Mouse (Mus musculus): Measurements from ENCODE around the gene Dmrt1. TPM values are rescaled to one million over a fixed set of nuclear protein-coding genes. Genes with fewer than 3 reads are reported as not detected.

Gene Dmrt1
- polyA plus RNA-seq, 1 experiment from 2014 or later = not detected

GRCm38 (mm10) chr19:25514986-25515530 is 9.6 kb downstream of the Dmrt1 start:
- DNase-seq (no peak), ATAC-seq (no peak)
- H3K9me3 ChIP-seq (ENCODE audit: low read length) = no peaks in the 10 kb centered on the region
- no peak overlapping the region for H3K9ac ChIP-seq (replicated peaks)
- WGBS (ENCODE audit: insufficient replicate concordance) = 41% methylated on average over 11 of the region's 12 CpGs
- no peaks in the 10 kb centered on the region for H3K27me3 ChIP-seq (ENCODE audit: insufficient read depth, low read length)
- no peak overlapping the region for H3K27ac ChIP-seq (ENCODE audit: low read depth)
- no peaks in the 10 kb centered on the region for H3K36me3 ChIP-seq (replicated peaks; ENCODE audit: insufficient read depth, low read length)
- no peak overlapping the region for H3K4me2 ChIP-seq (ENCODE audit: low read depth, low read length)
- no peaks in the 10 kb centered on the region for H3K4me1 ChIP-seq (ENCODE audit: insufficient read depth)
- TF ChIP-seq CTCF (IDR thresholded peaks at IDR 0.05; ENCODE audit: low read depth) (no peak), EP300 (IDR thresholded peaks at IDR 0.05; ENCODE audit: low read depth) (no peak)
- no peak overlapping the region for H3K4me3 ChIP-seq (ENCODE audit: low read depth, low read length)

- no peak overlapping the region for H3K27ac ChIP-seq (ENCODE audit: low read depth)
- WGBS (ENCODE audit: insufficient replicate concordance) = 80% methylated on average over 6 of the region's 6 CpGs
- no peaks in the 10 kb centered on the region for H3K27me3 ChIP-seq (ENCODE audit: insufficient read depth, low read length)
- no peaks in the 10 kb centered on the region for H3K9me3 ChIP-seq (ENCODE audit: low read length)
- ATAC-seq = no peak
- H3K4me2 ChIP-seq (ENCODE audit: low read depth, low read length) = no peak overlapping the region
- H3K9ac ChIP-seq (replicated peaks) = no peak overlapping the region
- TF ChIP-seq CTCF (IDR thresholded peaks at IDR 0.05; ENCODE audit: low read depth) (no peak), EP300 (IDR thresholded peaks at IDR 0.05; ENCODE audit: low read depth) (no peak)
- no peak overlapping the region for H3K4me3 ChIP-seq (ENCODE audit: low read depth, low read length)
- H3K4me1 ChIP-seq (ENCODE audit: insufficient read depth) = no peaks in the 10 kb centered on the region
- H3K36me3 ChIP-seq (replicated peaks; ENCODE audit: insufficient read depth, low read length) = no peaks in the 10 kb centered on the region
- DNase-seq = no peak
Observed at GRCm38 (mm10) chr19:25524156-25524555, 18.7 kb downstream of the Dmrt1 start.

- H3K9me3 ChIP-seq (ENCODE audit: low read length) = no peaks in the 10 kb centered on the region
- H3K4me1 ChIP-seq (ENCODE audit: insufficient read depth) = no peaks in the 10 kb centered on the region
- no peaks in the 10 kb centered on the region for H3K36me3 ChIP-seq (replicated peaks; ENCODE audit: insufficient read depth, low read length)
- H3K4me2 ChIP-seq (ENCODE audit: low read depth, low read length) = no peak overlapping the region
- TF ChIP-seq CTCF (IDR thresholded peaks at IDR 0.05; ENCODE audit: low read depth) (no peak), EP300 (IDR thresholded peaks at IDR 0.05; ENCODE audit: low read depth) (no peak)
- no peak overlapping the region for H3K27ac ChIP-seq (ENCODE audit: low read depth)
- no peaks in the 10 kb centered on the region for H3K27me3 ChIP-seq (ENCODE audit: insufficient read depth, low read length)
- 94% methylated on average over 20 of the region's 20 CpGs for WGBS (ENCODE audit: insufficient replicate concordance)
- DNase-seq = no peak
- no peak overlapping the region for H3K4me3 ChIP-seq (ENCODE audit: low read depth, low read length)
- ATAC-seq = no peak
- H3K9ac ChIP-seq (replicated peaks) = no peak overlapping the region
Observed at GRCm38 (mm10) chr19:25525726-25526125, 20.3 kb downstream of the Dmrt1 start.

GRCm38 (mm10) chr19:25529673-25530072 is 24.3 kb downstream of the Dmrt1 start:
- WGBS (ENCODE audit: insufficient replicate concordance) = 74% methylated on average over 12 of the region's 12 CpGs
- no peak for TF ChIP-seq EP300 (IDR thresholded peaks at IDR 0.05; ENCODE audit: low read depth)
- TF ChIP-seq CTCF (IDR thresholded peaks at IDR 0.05; ENCODE audit: low read depth) = no peak
- H3K4me3 ChIP-seq (ENCODE audit: low read depth, low read length) = no peak overlapping the region
- no peak overlapping the region for H3K9ac ChIP-seq (replicated peaks)
- DNase-seq (no peak), ATAC-seq (no peak)
- no peak overlapping the region for H3K27ac ChIP-seq (ENCODE audit: low read depth)
- no peak overlapping the region for H3K4me2 ChIP-seq (ENCODE audit: low read depth, low read length)
- no peaks in the 10 kb centered on the region for H3K4me1 ChIP-seq (ENCODE audit: insufficient read depth)
- no peaks in the 10 kb centered on the region for H3K9me3 ChIP-seq (ENCODE audit: low read length)
- no peaks in the 10 kb centered on the region for H3K36me3 ChIP-seq (replicated peaks; ENCODE audit: insufficient read depth, low read length)
- H3K27me3 ChIP-seq (ENCODE audit: insufficient read depth, low read length) = no peaks in the 10 kb centered on the region

- Histone ChIP-seq H3K4me3 (ENCODE audit: low read depth, low read length) (no peak overlapping the region), H3K4me1 (ENCODE audit: insufficient read depth) (no peaks in the 10 kb centered on the region), H3K36me3 (replicated peaks; ENCODE audit: insufficient read depth, low read length) (no peaks in the 10 kb centered on the region), H3K9ac (replicated peaks) (no peak overlapping the region), H3K27me3 (ENCODE audit: insufficient read depth, low read length) (0 out of 2 replicates have a peak, but pooled peaks cover 3% of the 10 kb centered on the region), H3K9me3 (ENCODE audit: low read length) (peaks cover 2% of the 10 kb centered on the region; the same call in 1 of the 2 replicates), H3K4me2 (ENCODE audit: low read depth, low read length) (no peak overlapping the region), H3K27ac (ENCODE audit: low read depth) (no peak overlapping the region)
- no peak for ATAC-seq
- peak; percentile 45 for DNase-seq
- TF ChIP-seq CTCF (IDR thresholded peaks at IDR 0.05; ENCODE audit: low read depth) = peak; percentile 76
- TF ChIP-seq EP300 (IDR thresholded peaks at IDR 0.05; ENCODE audit: low read depth) = no peak
- WGBS (ENCODE audit: insufficient replicate concordance) = 29% methylated on average over 13 of the region's 13 CpGs
Observed at GRCm38 (mm10) chr19:25545714-25546340, 40.4 kb downstream of the Dmrt1 start.

- no peak for ATAC-seq
- Histone ChIP-seq H3K4me2 (ENCODE audit: low read depth, low read length) (no peak overlapping the region), H3K4me3 (ENCODE audit: low read depth, low read length) (no peak overlapping the region), H3K27ac (ENCODE audit: low read depth) (no peak overlapping the region), H3K9me3 (ENCODE audit: low read length) (peaks cover 2% of the 10 kb centered on the region; the same call in 1 of the 2 replicates), H3K9ac (replicated peaks) (no peak overlapping the region), H3K27me3 (ENCODE audit: insufficient read depth, low read length) (0 out of 2 replicates have a peak, but pooled peaks cover 6% of the 10 kb centered on the region), H3K36me3 (replicated peaks; ENCODE audit: insufficient read depth, low read length) (no peaks in the 10 kb centered on the region), H3K4me1 (ENCODE audit: insufficient read depth) (no peaks in the 10 kb centered on the region)
- 55% methylated on average over 9 of the region's 9 CpGs for WGBS (ENCODE audit: insufficient replicate concordance)
- no peak for DNase-seq
- TF ChIP-seq CTCF (IDR thresholded peaks at IDR 0.05; ENCODE audit: low read depth) (no peak), EP300 (IDR thresholded peaks at IDR 0.05; ENCODE audit: low read depth) (no peak)
Observed at GRCm38 (mm10) chr19:25547086-25547643, 41.7 kb downstream of the Dmrt1 start.
